Mouse (Mus musculus) left cerebral cortex, adult 2 months (tissue): ENCODE results near the gene Ube2v1. TPM values are rescaled to one million over a fixed set of nuclear protein-coding genes. Genes with fewer than 3 reads are reported as not detected.

Experiments
- DNase-seq, 2 experiments: peaks; one replicate each; pipeline ENCODE4 v3.0.0; 2021 to 2022; ENCODE audit warnings: low spot score in 2 of 2, mixed read lengths in 1 of 2; ENCODE audit errors: extremely low spot score in 1 of 2
- H3K27ac ChIP-seq: fragments of 200-600 bp; 2 replicates; pipeline ENCODE4 v1.8.1; 2022
- H3K4me3 ChIP-seq: fragments of 200-600 bp; 2 replicates; pipeline ENCODE4 v1.8.1; 2022
- CTCF ChIP-seq: fragments of 200-600 bp; IDR thresholded peaks from 2 replicates; pipeline ENCODE4 v1.8.1; 2022; ENCODE audit warnings: antibody characterized with exemption, mild to moderate bottlenecking, moderate library complexity
- intact Hi-C: fragments of 180-260 bp; cut with DNase I; formaldehyde crosslinking; loops from one replicate; pipeline ENCODE4 v1.15.1; 2025
- total RNA-seq, 2 experiments: library from RNA; stranded (reverse); gene quantifications; 2 replicates each; pipeline ENCODE4 v1.2.3; 2021

Ube2v1 gene
- total RNA-seq, 2 experiments from 2014 or later = 244 to 274 TPM

DNA sequence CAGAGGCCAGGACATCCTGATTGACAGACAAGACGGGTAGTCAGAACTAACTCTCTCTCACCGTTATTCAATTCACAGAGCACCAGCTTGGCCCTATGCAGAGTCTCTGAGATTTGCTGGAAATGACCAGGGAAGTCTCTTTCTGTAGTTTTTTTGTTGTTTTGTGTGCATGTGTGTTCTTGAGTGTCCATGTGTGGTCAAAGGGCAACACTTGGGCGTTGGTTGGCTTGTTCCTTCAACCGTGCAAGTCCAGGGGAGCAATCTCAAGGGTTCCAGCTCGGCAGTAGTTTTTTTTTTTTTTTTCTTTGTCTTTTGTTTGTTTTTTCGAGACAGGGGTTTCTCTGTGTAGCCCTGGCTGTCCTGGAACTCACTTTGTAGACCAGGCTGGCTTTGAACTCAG lies 30.8 kb upstream of the Ube2v1 start:
- DNase-seq = no peak
- Histone ChIP-seq H3K4me3 (no peak overlapping the region), H3K27ac (no peak overlapping the region)
- intact Hi-C loops = no loop called here
- no peak for TF ChIP-seq CTCF

DNA sequence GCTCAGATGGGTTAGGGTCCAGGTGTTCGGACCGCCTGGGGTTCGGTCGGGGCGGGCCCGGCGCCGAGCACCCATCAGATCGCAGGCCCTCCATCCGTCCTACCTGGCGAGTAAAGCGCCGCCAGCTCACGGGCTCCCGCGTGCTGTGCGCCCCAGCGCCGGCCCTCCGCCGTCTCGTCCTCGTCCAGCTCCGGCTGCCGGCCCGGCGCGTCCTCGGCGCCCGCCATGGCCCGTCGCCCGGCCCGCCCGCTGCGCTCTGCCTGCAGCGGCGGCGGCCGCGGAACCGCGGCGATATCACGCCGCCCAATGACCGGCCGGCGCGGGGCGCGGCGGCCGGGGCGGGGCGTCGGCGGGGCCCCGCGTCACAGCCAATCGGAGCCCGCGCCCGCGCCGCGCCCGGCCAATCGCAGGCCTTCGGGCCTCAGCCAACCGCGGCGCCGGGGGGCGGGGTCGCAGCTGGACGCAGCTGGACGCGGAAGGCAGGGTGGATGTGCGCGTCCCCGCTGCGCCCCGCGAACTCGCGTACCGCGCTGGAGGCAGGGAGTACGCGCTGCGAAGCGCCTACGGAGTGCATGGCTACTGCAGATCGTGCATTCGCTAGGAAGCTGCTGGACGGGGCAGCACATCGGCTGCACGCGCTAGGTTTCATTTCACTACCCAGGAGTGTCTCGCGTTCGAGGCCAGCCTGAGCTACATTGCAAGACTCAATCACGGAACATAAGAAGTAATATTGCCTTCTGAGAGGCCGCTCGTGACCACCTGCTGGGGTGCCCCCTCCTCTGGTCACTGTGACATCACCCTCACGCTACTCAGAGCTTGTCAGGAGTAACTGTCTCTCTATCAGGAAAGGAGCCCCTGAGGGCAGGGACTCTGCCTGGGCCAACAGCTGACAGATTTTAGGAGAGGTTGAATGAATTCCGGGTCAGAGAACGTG lies 29.6 kb upstream of the Ube2v1 start, which contains the start of gene Gm20431:
Gm20431 (minus strand) TSS at position 227 of the 934 bp plus-strand sequence.
- Histone ChIP-seq H3K27ac (peak within 1 kb of the TSS; percentile 89), H3K4me3 (peak within 1 kb of the TSS; percentile 87)
- DNase-seq = peak; percentile 95 to 97
- intact Hi-C loops = loop anchor here (2.0 kb wide), 1 partner anchor 27 kb away; no protein-coding TSS in a partner anchor
- TF ChIP-seq CTCF = no peak

DNA sequence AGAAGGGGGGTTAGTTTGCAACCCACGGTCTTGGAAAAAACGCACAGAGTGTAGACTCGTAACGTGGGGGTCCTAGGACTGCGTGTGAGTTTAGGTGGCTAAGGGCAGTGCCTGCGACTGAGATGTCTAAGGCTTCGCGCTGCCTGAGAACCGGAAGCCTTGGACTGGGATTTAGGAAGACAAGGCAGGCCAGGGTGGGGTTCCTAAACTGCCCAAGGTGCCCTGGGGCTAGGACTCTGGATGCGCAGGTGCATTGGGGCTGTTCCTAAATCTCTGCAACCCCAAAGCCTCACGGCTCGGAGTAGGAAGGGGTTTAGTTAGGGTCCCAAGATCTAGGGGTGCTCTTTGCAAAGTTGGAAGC lies 28.7 kb upstream of the Ube2v1 start:
- intact Hi-C loops = loop anchor here (2.0 kb wide), 1 partner anchor 26 kb away; no protein-coding TSS in a partner anchor
- Histone ChIP-seq H3K27ac (peak overlapping the region; percentile 89), H3K4me3 (peak overlapping the region; percentile 87)
- DNase-seq = no peak
- no peak for TF ChIP-seq CTCF

DNA sequence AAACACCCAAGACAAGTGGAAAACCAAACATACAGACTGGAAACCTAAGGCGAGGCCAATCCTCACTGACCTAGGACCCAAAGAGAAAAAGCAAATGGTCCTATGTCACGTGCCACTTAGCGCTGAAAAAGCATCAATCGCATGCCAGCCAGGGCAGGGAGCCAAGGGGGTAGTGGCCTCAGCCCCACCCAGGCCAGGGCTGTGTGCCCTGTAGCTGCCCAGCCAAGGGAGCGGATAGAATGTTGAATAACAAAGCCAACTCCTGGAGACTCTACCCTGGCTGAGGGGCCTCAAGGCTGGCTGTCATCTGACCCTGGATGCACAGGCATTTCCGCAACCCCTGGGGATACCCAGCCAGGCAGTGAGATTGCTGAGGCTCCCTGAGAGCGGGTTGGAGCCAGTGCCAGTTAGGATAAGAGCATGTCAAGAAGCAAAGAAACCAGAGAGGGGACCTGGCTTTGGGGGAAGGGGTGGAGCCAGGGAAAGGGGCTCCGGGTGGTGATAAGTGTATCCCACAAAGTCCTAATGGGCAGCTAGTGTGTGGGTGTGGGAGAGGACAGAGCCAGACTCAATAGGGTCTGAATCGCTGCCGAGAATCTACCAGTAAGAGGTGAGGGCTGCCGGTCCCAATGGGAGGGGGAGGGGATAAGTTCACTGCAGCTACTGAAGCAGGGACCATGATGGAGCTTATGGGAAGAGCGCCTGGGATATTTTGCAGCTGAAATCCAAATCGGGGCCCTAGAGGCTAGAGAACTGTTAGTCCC lies 28.1 kb upstream of the Ube2v1 start:
- H3K4me3 ChIP-seq = peak overlapping the region; percentile 87
- peak in 1 of 2 experiments; percentile 66 for DNase-seq
- TF ChIP-seq CTCF = no peak
- intact Hi-C loops = loop anchor here (2.0 kb wide), 1 partner anchor 25 kb away; no protein-coding TSS in a partner anchor
- H3K27ac ChIP-seq = peak overlapping the region; percentile 89

DNA sequence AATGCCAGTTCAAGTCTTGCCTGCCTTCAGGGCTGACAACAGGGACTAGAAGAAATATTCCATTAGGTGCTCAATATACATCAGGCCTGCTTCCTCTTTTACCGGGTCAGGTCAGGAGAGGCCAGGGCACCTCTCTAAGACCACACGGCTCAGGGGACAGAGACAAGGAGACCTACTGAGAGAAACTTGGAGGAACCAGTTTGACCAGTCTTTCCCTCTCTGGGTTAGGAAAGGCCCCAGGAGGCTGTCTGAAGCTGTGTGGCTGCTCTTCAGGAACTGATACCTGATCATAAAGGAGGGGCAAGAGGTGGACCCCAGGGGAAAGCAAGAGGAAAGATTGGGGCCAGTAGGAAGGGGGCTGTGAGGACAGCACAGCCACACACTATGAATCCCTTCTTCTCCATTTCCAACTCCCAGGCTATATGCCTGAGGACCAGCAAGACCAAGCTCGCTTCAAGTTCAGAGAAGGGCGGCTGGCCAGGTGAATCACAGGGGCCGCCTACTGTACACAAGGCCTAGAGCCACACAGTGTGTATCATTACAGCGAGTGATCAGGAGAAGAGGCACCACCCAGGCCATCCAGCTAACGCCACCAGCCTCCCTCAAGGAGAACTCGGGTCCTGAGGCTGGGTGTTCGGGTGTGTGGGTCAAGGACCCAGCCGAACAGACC lies 27.4 kb upstream of the Ube2v1 start:
- no peak for DNase-seq
- no peak for TF ChIP-seq CTCF
- intact Hi-C loops = no loop called here
- Histone ChIP-seq H3K4me3 (peak overlapping the region; percentile 87), H3K27ac (peak overlapping the region; percentile 20; the same call in 1 of the 2 replicates)

DNA sequence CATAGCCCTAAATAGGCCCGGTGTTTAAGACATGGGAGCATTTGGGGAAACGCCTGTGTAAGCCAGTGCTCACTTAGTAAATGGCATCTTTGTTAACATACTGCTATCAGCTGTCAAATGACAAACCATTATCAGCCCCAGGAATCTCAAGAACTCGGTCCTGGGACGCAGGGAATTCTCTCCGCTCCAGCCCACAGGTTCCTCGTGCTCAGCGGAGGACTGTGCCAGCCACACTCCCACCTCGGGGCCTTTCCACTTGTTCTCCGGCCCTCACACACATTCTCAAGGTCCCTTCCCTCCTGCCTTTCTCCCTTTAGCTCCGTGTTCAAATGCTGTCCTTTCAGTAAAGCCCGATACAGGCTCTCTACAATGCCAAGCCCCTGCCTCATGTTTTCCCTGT lies 26.8 kb upstream of the Ube2v1 start:
- H3K27ac ChIP-seq = no peak overlapping the region
- no peak for DNase-seq
- TF ChIP-seq CTCF = no peak
- H3K4me3 ChIP-seq = no peak overlapping the region
- intact Hi-C loops = no loop called here

DNA sequence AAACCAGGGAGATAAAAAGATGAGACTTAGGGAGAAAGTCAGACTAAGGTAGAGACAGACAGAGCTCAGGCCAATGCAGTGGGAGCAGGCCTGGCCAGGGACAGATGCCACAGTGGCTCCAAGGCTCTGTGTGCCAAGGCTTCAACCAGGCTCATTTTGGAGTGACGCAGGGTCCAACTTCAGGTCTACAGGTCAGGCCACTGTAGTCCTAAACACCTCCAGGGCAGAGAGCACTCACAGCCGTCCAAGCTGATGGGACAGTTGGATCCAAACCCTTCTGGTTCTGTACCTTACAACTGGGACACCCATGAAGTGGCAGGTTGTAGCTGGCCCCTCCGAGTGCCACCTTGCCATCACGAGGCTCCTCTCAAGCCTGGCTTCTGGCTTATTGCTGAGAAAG lies 26.1 kb upstream of the Ube2v1 start:
- intact Hi-C loops = no loop called here
- Histone ChIP-seq H3K27ac (no peak overlapping the region), H3K4me3 (no peak overlapping the region)
- no peak for TF ChIP-seq CTCF
- no peak for DNase-seq

DNA sequence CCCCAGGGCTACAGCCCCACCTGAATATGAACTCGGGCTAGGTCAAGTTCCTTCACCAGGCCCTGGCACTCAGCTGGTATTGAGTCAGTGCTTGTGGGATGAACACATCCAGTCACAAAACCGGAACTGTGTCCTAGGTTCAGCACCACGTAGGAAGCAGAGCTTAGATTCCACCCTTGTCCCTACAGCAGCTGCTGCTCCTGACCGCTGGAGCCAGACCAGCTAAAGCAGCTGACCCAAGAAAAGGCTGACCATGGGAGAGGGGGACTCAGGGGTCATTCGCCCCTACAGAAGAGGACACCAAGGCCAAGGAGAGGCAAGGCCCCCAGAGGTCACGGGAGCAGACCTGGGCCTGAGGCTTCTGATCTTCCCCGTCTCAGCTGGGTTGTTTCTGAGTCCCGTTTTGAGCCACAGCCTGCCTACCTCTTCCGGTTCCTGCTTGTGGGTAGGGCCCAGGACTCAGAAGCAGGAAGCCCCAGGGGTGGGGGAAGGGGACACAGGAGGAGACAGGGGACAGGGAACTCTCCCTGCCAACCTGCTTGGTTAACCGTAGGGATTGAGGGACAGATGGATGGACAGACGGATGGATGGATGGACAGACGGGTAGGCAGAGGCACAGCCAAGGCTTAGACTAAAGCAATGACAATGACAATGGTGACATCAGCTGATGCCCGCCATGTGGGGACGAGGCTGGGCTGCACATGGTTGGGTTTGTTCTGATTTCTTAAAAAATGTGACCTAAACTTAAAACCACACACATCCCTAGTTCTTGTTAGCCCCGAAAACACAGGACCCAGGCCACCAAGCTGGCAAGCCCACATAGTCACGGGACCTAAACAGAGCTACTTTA lies 25.0 kb upstream of the Ube2v1 start:
- no peak for DNase-seq
- peak overlapping the region; percentile 69 for H3K27ac ChIP-seq
- intact Hi-C loops = no loop called here

DNA sequence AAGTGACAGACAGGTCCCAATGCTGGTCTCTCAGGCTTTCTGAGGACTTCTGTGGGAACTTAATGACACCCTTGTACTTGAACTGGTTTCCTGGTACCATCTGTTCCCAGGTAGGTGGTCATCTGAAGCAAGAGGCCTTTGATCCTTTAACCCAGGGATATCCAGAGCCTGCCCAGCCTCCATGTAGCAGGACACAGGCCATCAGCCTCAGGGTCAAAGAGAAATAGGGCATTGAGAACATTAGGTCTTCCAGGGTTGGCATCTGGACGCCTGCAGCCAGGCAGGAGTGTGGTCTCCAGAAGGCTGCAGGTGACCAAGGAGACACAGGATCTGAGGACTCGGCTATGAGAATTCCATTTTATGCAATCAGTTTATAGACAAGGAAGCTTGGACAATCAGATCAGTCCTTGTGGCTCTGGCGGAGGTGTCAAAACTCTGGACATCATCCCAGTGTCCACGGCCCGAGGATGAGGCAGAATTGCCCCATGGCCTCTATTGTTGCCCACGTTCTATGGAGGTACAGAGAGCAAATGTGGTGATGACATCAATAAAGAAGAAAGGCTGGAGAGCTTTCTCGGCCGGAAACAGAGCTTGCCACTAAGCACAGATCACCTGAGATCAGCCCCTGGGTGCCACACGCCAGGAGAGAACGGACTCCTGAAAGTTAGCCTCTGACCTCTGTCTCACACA lies 23.2 kb upstream of the Ube2v1 start:
- H3K27ac ChIP-seq = no peak overlapping the region
- H3K4me3 ChIP-seq = no peak overlapping the region
- TF ChIP-seq CTCF = no peak
- intact Hi-C loops = no loop called here
- no peak for DNase-seq

More for the DNA sequence above, 25.0 kb upstream of the Ube2v1 start:
- no peak overlapping the region for H3K4me3 ChIP-seq
- TF ChIP-seq CTCF = no peak

DNA sequence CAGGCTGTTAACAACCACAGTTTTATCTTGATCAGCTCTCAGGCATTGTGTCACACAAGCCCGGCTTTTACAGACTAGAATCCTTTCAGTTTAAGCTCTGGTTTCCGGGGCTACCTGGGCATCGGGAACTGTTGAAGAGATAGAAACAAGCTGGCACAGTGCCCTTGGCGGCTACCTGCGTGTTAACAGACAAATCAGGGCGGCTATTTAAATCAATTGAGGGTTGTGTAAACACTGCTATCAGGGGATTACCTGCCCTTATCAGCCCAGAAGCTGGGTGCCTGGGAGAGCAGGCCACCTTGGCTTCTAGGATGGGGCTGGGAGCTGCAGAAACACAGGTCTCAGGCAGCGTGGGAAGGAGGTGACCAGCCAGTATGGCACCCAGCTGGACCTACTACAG lies 20.8 kb upstream of the Ube2v1 start:
- TF ChIP-seq CTCF = no peak
- no peak overlapping the region for H3K4me3 ChIP-seq
- DNase-seq = no peak
- no peak overlapping the region; the same call in 1 of the 2 replicates for H3K27ac ChIP-seq
- intact Hi-C loops = no loop called here
